Mouse (Mus musculus): ENCODE results near the gene Gm19684.

DNA sequence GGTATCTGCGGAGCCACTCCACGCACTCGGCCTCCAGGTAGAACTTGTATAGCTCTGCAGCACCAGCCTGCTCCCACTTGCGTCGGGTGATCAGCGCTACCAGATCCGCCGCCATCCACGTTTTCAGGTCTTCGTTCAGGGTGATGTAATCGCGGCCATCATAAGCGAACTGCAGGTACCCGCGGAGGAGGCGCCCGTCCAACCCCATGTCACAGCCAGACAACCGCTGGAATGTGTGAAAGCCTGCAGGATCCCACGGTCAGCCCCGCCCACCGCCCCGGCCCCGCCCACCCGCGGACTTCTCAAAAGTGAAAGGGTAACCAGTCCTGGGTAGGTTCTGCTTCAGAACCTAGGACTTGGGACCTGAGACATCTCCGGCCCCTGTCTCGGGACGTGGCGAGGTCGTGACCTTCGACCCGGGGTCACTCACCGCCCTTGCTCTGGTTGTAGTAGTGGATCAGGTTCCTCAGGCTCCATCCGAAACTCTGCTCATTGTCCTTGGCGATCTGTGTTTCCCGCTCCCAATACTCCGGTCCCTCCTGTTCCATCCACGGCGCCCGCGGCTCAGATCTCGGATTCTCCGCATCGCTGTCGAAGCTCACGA lies 38.1 kb upstream of the Gm19684 start:
- no peak for TF ChIP-seq EP300 (optimal IDR thresholded peaks at IDR 0.05)
- TF ChIP-seq CTCF (IDR thresholded peaks at IDR 0.05; ENCODE audit: low read depth) = no peak
